Mouse (Mus musculus): ENCODE data around the gene Pias4. TPM values are rescaled to one million over a fixed set of nuclear protein-coding genes. Genes with fewer than 3 reads are reported as not detected.
A peak's percentile ranks its signal among the peaks of the same experiment; 100 is the strongest.

Gene Pias4
- polyA plus RNA-seq, 1 experiment = 67.6 TPM

DNA sequence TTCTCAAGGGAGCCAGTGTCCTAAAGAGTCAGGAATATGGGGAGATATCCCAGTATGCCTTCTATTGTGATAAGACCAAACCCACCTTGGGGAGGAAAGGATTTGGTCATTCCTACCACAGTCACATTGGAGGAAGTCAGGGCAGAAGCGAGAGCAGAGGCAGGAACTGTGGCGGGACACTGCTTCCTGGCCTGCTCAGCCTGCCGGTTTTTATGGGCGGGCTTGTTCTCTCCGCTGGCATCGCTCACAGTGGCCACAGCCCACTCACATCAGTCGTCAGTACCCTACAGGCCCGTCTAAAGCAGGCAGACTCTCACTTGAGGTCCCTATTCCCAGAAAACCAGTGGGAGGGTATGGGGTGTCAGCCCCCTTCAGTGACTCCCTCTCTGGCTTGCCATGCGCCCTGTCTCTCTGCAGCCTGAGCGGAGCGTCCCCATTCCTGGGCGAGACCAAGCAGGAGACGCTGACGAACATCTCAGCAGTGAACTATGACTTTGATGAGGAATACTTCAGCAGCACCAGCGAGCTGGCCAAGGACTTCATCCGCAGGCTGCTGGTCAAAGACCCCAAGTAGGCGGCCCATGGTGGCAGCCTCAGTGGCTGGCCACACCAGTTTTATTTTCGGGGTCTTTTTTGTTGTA is 23.7 kb upstream of the Pias4 start:
- TF ChIP-seq CTCF (IDR thresholded peaks at IDR 0.05; ENCODE audit: borderline replicate concordance, control insufficient read depth, extremely low read depth, insufficient read depth, low read length, poor library complexity) (no peak), POLR2A (IDR thresholded peaks at IDR 0.05; ENCODE audit: control insufficient read depth, extremely low read depth, insufficient read depth, low read length, poor library complexity) (no peak)
- Histone ChIP-seq H3K4me3 (ENCODE audit: control insufficient read depth, insufficient read depth, low read length) (no peak overlapping the region), H3K36me3 (ENCODE audit: control insufficient read depth, insufficient read depth, low read length) (no peaks in the 10 kb centered on the region), H3K4me1 (replicated peaks; ENCODE audit: control insufficient read depth, insufficient read depth, low read length) (peaks cover 31% of the 10 kb centered on the region), H3K27me3 (ENCODE audit: control insufficient read depth, insufficient read depth, low read length) (no peaks in the 10 kb centered on the region), H3K27ac (ENCODE audit: control insufficient read depth, insufficient read depth, low read length) (no peak overlapping the region)
- WGBS = 72% methylated on average over 18 of the region's 18 CpGs
- no peak for DNase-seq

GRCm38 (mm10) chr10:81190912-81191321 is 23.2 kb upstream of the Pias4 start:
- no peak overlapping the region for H3K27ac ChIP-seq (ENCODE audit: control insufficient read depth, insufficient read depth, low read length)
- TF ChIP-seq POLR2A (IDR thresholded peaks at IDR 0.05; ENCODE audit: control insufficient read depth, extremely low read depth, insufficient read depth, low read length, poor library complexity) (no peak), CTCF (IDR thresholded peaks at IDR 0.05; ENCODE audit: borderline replicate concordance, control insufficient read depth, extremely low read depth, insufficient read depth, low read length, poor library complexity) (no peak)
- DNase-seq = no peak
- peaks cover 31% of the 10 kb centered on the region for H3K4me1 ChIP-seq (replicated peaks; ENCODE audit: control insufficient read depth, insufficient read depth, low read length)
- 73% methylated on average over 6 of the region's 6 CpGs for WGBS
- H3K4me3 ChIP-seq (ENCODE audit: control insufficient read depth, insufficient read depth, low read length) = no peak overlapping the region
- H3K27me3 ChIP-seq (ENCODE audit: control insufficient read depth, insufficient read depth, low read length) = no peaks in the 10 kb centered on the region
- no peaks in the 10 kb centered on the region for H3K36me3 ChIP-seq (ENCODE audit: control insufficient read depth, insufficient read depth, low read length)

DNA sequence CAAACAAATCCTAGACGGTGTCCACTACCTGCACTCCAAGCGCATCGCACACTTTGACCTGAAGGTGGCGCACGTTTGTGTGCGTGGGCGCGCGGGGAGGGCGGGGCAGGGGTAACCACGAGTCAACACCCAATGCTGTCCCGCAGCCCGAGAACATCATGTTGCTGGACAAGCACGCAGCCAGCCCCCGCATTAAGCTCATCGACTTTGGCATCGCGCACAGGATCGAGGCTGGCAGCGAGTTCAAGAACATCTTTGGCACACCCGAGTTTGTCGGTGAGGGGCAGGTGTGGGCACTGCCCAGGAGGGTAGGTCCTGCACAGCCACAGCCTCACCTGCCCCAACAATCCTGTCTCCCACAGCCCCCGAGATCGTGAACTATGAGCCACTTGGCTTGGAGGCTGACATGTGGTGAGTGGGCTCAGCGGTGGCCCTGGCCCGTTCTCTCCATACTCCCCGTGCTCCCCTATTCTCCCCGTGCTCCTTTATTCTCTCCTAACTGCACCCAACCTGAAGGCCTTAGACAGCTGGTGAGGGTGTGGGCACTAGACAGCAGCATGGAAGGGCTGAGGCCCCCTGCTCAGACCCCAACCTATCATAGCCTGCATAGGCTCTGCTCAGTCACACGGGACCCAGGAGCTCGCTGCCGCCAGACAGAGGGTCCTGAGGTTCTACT is 22.7 kb upstream of the Pias4 start:
- TF ChIP-seq CTCF (IDR thresholded peaks at IDR 0.05; ENCODE audit: borderline replicate concordance, control insufficient read depth, extremely low read depth, insufficient read depth, low read length, poor library complexity) (peak; percentile 17; the same call in 1 of the 2 replicates), POLR2A (IDR thresholded peaks at IDR 0.05; ENCODE audit: control insufficient read depth, extremely low read depth, insufficient read depth, low read length, poor library complexity) (no peak)
- WGBS = 89% methylated on average over 31 of the region's 31 CpGs
- H3K27ac ChIP-seq (ENCODE audit: control insufficient read depth, insufficient read depth, low read length) = no peak overlapping the region
- H3K4me3 ChIP-seq (ENCODE audit: control insufficient read depth, insufficient read depth, low read length) = no peak overlapping the region
- peaks cover 31% of the 10 kb centered on the region for H3K4me1 ChIP-seq (replicated peaks; ENCODE audit: control insufficient read depth, insufficient read depth, low read length)
- no peak for DNase-seq
- H3K27me3 ChIP-seq (ENCODE audit: control insufficient read depth, insufficient read depth, low read length) = no peaks in the 10 kb centered on the region
- no peaks in the 10 kb centered on the region for H3K36me3 ChIP-seq (ENCODE audit: control insufficient read depth, insufficient read depth, low read length)

DNA sequence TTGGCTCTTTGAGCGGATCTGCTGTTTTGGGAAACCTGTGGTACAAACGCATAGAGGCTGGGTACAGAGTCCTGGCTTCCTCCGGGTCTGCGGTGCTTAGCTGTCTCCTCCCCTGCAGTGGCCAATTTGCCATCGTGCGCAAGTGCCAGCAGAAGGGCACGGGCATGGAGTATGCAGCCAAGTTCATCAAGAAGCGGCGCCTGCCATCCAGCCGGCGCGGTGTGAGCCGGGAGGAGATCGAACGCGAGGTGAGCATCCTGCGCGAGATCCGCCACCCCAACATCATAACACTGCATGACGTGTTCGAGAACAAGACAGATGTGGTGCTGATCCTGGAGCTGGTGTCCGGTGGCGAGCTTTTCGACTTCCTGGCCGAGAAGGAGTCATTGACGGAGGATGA is 22.1 kb upstream of the Pias4 start:
- 96% methylated on average over 26 of the region's 26 CpGs for WGBS
- TF ChIP-seq POLR2A (IDR thresholded peaks at IDR 0.05; ENCODE audit: control insufficient read depth, extremely low read depth, insufficient read depth, low read length, poor library complexity) (no peak), CTCF (IDR thresholded peaks at IDR 0.05; ENCODE audit: borderline replicate concordance, control insufficient read depth, extremely low read depth, insufficient read depth, low read length, poor library complexity) (no peak)
- H3K36me3 ChIP-seq (ENCODE audit: control insufficient read depth, insufficient read depth, low read length) = 0 out of 2 replicates have a peak, but pooled peaks cover under 1% of the 10 kb centered on the region
- peaks cover 28% of the 10 kb centered on the region for H3K4me1 ChIP-seq (replicated peaks; ENCODE audit: control insufficient read depth, insufficient read depth, low read length)
- H3K27ac ChIP-seq (ENCODE audit: control insufficient read depth, insufficient read depth, low read length) = no peak overlapping the region
- no peak for DNase-seq
- H3K27me3 ChIP-seq (ENCODE audit: control insufficient read depth, insufficient read depth, low read length) = no peaks in the 10 kb centered on the region
- H3K4me3 ChIP-seq (ENCODE audit: control insufficient read depth, insufficient read depth, low read length) = no peak overlapping the region

GRCm38 (mm10) chr10:81187161-81187560 is 19.4 kb upstream of the Pias4 start:
- no peak for TF ChIP-seq CTCF (IDR thresholded peaks at IDR 0.05; ENCODE audit: borderline replicate concordance, control insufficient read depth, extremely low read depth, insufficient read depth, low read length, poor library complexity)
- no peak for TF ChIP-seq POLR2A (IDR thresholded peaks at IDR 0.05; ENCODE audit: control insufficient read depth, extremely low read depth, insufficient read depth, low read length, poor library complexity)
- H3K27ac ChIP-seq (ENCODE audit: control insufficient read depth, insufficient read depth, low read length) = no peak overlapping the region
- WGBS = 95% methylated on average over 9 of the region's 9 CpGs
- peaks cover 4% of the 10 kb centered on the region; the same call in 1 of the 2 replicates for H3K36me3 ChIP-seq (ENCODE audit: control insufficient read depth, insufficient read depth, low read length)
- H3K27me3 ChIP-seq (ENCODE audit: control insufficient read depth, insufficient read depth, low read length) = no peaks in the 10 kb centered on the region
- no peak for DNase-seq
- H3K4me3 ChIP-seq (ENCODE audit: control insufficient read depth, insufficient read depth, low read length) = no peak overlapping the region
- H3K4me1 ChIP-seq (replicated peaks; ENCODE audit: control insufficient read depth, insufficient read depth, low read length) = peaks cover 20% of the 10 kb centered on the region

GRCm38 (mm10) chr10:81184765-81185164 is 17.0 kb upstream of the Pias4 start:
- Histone ChIP-seq H3K4me1 (replicated peaks; ENCODE audit: control insufficient read depth, insufficient read depth, low read length) (peaks cover 10% of the 10 kb centered on the region), H3K27me3 (ENCODE audit: control insufficient read depth, insufficient read depth, low read length) (no peaks in the 10 kb centered on the region), H3K4me3 (ENCODE audit: control insufficient read depth, insufficient read depth, low read length) (no peak overlapping the region), H3K27ac (ENCODE audit: control insufficient read depth, insufficient read depth, low read length) (no peak overlapping the region), H3K36me3 (ENCODE audit: control insufficient read depth, insufficient read depth, low read length) (peaks cover 28% of the 10 kb centered on the region)
- 86% methylated on average over 4 of the region's 4 CpGs for WGBS
- DNase-seq = no peak
- TF ChIP-seq POLR2A (IDR thresholded peaks at IDR 0.05; ENCODE audit: control insufficient read depth, extremely low read depth, insufficient read depth, low read length, poor library complexity) (no peak), CTCF (IDR thresholded peaks at IDR 0.05; ENCODE audit: borderline replicate concordance, control insufficient read depth, extremely low read depth, insufficient read depth, low read length, poor library complexity) (no peak)
